Mouse (Mus musculus) NIH3T3 (cell line): ENCODE measurements at regions not wholly inside any gene's neighbourhood (a gene's known extent, or its start where the extent isn't known, plus 50 kb on each side); places are given as distances from the start of the nearest gene placed in this dataset.

Experiments
- DNase-seq: peaks from one replicate; pipeline ENCODE4 v3.0.0-alpha.2; 2012; ENCODE audit warnings: low read depth

DNA sequence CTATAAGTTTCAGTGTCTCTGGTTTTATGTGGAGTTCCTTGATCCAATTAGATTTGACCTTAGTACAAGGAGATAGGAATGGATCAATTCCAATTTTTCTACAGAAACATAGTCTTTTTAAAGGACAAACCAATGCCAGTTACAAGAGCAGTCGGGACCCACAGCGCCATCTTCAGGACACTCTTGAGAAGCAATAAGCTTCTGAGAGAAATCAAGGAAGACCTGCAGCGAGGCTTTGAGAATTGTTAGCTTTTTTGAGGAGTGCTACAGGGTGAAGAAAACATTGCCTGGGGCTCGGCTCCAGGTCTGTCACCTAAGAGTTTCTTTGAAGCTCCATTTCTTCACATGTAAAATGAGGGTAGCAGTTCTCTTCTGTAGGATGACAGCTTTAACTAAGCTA is 112.0 kb upstream of the Ppm1h start:
- no peak for DNase-seq

GRCm38 (mm10) chr10:122569546-122570202 is 108.9 kb upstream of the Ppm1h start:
- DNase-seq: no peak

GRCm38 (mm10) chr10:122570909-122571551 is 107.5 kb upstream of the Ppm1h start:
- DNase-seq: no peak

DNA sequence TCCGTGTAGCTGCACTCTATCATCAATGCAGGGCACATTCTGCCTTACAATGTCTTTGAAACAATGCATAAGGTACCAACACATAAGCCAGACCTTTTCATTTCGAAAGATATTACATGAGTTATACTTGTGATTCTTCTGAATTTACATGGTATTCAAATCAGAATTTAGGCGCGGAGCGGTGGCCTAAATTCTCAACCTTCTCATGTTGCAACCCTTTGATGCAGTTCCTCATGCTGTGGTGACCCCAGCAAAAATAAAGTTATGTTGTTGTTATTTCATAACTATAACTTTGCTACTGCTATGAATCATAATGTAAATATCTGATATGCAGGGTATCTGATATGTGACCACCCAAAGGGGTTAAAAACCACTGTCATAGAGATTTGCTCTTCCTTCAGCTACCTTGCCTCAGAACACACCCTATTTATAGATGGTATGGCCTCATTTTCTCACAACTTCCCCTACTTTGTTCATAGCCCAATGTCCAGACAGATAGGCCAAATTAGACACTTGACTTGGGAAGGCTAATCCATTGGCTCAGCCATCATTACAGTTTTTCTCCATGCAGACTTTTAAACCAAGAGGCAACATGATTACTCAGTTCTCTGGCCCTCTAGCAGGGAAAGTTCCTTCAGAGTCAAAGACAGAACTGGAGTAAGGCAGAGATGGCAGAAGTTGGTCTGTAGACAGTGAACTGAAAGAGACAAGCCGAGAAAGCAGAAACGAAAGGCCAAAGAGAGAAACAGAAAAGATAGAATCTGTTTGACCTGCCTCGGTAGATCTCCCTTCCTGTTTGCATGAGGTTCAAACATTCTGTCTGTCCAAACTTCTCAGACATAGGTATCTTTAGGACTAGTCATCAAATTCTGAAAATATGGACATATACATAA is 102.1 kb upstream of the Ppm1h start:
- no peak for DNase-seq

- DNase-seq: no peak
Measured at GRCm38 (mm10) chr10:122578209-122579001, 100.2 kb upstream of the Ppm1h start.

DNA sequence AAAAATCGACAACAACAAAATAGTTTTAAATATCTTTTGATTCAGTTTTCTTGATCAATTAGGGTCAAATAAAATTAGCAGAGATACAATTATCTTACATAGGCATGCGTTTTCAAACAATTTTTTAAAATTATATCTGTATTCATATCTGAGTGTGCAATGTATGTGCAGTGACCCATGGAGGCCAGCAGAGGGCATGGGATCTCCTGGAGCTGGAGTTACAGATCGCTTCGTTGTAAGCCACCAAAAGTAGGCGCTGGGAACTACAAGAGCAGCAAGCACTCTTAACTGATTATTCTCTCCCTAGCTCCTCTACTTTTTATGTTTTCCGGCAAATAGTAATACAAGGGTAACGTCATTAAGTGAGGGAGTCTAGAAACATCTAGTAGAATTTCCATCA is 97.5 kb upstream of the Ppm1h start:
- DNase-seq: no peak

DNA sequence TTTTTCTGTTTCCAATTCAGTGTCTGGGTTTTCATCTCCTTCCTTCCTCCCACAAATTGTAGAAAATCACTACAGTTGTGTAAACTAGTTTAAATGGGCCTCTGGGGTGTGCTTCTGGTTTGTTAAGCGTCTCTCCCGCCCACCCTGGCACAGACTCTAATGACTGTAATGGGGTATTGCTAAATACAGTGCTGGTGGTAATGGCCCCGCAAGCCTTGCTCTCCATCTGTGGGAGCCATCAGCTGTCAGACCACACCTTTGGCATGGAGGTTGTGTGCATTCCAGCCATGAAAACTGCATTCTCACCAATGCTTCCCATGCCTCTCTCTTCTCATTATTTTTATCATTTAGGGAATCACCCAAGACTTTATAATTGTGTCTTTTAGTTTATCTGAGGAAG is 91.0 kb upstream of the Ppm1h start:
- DNase-seq: no peak

DNA sequence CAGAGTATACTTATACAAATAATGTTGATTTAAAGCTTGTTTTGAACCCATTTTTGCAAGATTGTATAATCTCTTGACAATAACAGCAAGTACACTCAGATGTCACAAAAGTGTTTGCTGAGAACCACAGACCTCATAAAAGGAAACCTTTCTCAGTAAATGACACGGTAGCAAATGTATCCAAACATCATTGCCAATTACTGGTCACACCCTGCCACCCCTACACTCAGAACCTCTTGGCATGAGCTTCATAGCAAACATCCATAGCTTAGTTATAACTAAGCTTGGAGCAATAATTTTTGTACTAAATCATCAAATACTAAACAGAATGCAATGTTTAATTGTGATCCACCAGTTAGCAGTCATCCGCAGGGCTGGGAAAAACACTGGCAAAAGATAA is 79.1 kb upstream of the Ppm1h start:
- no peak for DNase-seq

DNA sequence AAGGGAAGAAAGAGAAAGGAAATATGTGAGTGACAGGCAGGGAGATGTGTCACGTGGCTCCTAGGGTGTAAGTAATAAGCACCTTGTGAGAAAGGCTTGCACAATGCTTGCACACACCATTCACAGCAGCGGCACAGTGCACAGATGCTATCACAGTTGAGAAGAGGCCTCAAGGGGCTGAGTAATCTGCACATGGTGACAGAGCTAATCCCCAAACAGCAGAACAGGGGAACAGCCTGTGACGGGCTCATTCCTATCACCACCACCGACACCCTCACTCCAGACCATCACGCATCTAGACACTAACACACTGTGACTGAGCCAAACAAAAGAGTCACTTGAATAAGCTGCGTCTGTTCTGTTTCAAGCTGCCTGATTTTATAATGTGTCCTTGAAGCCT is 76.2 kb upstream of the Ppm1h start:
- no peak for DNase-seq

DNA sequence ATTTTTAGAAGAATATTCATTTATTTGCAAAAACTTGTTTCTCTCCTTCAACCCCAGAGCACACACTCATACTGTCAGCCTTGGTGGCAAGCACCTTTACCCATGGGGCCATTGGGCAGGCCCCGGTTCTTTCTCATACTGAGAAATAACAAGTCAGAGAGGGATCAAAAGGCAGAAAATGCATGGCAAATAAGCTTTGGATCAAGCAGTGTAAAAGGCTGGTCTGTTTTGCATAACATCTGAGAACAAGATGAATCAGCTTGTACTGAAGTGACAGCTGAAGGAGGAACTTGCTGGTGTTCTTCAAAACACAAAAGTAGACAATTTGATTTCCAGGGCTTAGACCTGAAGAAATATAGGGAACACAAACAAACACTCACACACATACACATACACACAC is 74.6 kb upstream of the Ppm1h start:
- DNase-seq: no peak

DNA sequence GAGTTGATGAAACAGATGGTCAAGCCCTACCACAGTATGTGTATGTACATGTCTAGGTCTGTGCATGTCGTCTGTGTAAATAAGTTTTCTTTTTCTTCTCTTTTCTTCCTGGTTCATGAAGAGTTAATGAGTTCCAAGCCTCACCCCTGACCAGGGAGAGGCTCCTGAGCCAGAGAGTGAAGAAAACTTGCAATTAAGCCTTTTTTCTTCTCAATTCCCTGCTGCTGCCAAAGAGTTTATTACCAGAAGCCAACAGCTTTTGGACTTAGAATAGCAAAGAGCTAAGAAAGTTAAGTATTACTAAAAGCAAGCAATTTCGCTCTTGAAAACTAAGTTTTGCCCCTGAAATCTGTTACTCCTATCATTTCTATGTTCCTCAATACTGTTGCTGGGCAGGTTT is 65.3 kb upstream of the Ppm1h start:
- DNase-seq: no peak

- DNase-seq: no peak
Measured at GRCm38 (mm10) chr10:122613891-122614290, 64.7 kb upstream of the Ppm1h start.

DNA sequence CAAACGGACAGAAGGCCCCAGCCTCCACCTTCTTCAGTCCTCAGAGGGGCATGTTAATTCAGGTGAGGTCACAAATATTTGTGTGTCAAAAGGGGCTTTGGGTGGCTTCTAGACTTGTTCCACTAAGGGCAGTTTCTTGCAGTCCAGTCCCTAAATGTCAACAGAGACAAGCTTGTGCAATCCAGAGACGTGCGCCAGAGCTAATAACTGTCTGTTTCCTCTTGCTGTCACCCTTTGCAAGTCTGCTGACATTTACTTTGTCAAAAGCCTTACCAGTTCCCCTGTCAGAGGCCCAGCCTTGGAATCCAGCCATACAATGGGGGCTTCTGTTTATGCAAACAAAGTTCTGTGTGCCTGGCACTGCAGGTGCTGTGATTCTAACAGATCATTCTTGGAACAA is 63.8 kb upstream of the Ppm1h start:
- no peak for DNase-seq

- no peak for DNase-seq
Measured at GRCm38 (mm10) chr10:122615658-122616057, 62.9 kb upstream of the Ppm1h start.

DNA sequence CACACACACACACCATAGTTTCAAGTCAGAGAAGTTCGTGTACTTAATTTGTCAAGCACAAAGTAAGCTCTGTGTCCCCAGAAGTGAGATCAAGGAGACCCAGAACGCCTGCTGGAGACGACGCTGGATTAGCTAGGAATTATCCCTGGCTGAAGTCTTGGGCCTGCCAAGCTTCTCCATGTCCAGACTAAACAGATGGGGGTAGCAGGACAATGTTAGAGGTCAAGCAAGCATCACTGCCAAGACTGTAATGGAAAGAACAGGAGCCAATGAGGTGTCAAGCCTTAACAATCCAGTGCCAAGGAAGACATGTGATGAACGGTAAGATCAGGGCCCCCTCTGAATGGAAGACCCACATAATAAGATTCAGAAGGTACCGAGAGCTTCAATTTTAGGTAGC is 62.2 kb upstream of the Ppm1h start:
- DNase-seq: no peak

DNA sequence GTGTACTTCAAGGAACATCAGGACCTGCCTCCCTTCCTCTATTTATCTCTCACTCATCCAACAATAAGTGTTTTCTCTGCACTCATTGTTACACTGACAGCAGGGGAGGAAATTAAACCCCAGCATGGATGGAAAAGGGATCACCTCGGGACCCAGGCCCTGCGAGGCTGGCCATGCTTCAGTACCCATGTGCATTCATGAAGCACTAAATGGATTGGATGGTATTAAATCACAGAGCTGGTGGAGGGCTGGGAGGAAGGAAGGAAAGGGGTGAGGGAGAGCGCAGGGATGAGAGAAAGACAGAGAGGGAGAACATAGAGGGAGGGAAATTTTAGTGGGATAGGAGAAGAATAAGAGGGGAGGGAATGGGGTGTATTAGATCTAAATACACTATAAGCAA is 59.7 kb upstream of the Ppm1h start:
- no peak for DNase-seq

DNA sequence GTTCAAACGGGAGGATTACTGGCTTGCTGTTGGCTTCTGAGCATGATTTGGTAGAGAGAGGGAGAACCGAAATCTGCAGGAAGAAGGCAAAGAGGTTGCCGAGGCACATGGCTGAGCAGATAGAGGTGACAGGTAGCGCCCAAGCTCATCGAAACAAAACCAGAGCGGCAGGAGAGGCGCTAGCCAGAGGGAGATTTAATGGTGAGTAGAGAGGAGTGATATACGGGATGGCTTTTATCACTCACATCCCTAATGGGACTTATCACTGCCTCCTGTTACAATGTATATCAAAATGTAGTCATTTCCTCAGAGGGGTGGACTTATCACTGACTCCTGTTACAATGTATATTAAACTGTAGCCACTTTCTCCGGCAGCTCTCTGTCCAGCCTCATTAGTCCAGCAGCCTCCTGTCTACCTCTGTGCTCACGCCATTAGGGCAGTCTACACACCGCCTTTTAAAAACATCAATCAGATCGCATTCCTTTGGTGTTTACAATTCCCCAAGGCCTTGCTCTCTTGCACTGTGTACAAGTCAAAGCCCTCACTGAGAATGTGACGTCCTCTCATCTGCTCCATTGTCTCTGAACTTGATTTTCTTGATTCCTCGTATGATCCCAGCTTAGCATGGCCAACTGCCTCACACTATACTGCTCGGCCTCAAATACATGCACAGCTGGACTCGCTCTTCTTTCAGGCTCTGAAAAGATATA is 59.0 kb upstream of the Ppm1h start:
- DNase-seq: no peak
